Mouse (Mus musculus): ENCODE data around the gene Tex264.

The Tex264 gene

DNA sequence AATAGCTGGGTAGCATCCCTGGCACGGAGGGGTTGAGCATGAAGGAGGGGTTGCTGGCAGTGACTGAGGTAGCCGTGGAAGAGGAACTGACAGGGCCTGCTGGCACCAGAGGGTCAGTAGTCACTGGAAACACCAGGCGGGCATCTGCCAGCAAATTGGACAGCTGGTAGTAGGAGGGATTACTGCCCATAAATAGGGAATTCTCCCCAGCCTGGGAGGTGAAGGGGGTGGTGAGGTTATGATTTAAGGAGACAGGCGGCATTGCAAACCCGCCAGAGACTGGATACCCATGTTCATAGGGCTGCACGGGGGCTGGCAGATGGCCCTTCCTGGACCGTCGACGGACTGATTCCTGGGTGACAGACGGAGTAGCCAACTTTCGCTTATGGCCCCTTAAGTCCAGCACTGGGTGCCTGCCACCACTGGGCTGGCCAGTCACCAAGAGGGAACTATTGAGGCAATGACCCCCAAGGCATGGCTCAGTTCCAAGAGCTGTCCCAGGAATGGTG, 7.3 kb upstream of the Tex264 start:
- H3K9me3 ChIP-seq (ENCODE audit: low read length): no peaks in the 10 kb centered on the region
- TF ChIP-seq POU5F1 (IDR thresholded peaks at IDR 0.05; ENCODE audit: borderline replicate concordance, low read length): no peak
- TF ChIP-seq CTCF (conservative IDR thresholded peaks at IDR 0.05; ENCODE audit: low read length): no peak
- no peak for TF ChIP-seq NANOG (IDR thresholded peaks at IDR 0.05; ENCODE audit: borderline replicate concordance, low read length)
- peaks cover 67% of the 10 kb centered on the region for H3K36me3 ChIP-seq (ENCODE audit: insufficient read depth, low read length)
- 0 out of 2 replicates have a peak overlapping the region, but pooled peaks have one; percentile 1 for H3K4me3 ChIP-seq (replicated peaks; ENCODE audit: low read length)
- no peaks in the 10 kb centered on the region for H3K27me3 ChIP-seq (ENCODE audit: insufficient read depth, low read length)
- H3K4me1 ChIP-seq (replicated peaks; ENCODE audit: low read depth, low read length): peaks cover 32% of the 10 kb centered on the region

DNA sequence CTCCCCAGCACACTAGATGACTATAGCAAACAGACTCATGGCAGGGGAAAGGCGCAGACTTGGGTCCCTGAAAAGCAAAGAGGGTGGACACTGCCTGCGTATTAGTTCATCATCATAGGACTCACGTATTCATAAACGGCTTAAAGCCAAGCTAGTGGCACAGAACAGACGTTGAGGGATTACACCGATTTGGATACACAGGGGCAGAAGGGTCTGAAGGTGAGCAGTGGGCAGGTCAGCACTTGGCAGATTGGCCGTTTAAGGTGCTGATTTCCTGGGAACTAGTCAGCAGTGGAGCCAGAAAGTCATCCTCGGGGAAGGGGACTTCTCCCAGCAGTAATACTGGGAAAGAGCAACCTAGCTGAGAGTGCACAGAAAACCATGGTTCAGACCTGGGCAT, 3.1 kb upstream of the Tex264 start:
- Histone ChIP-seq H3K4me1 (replicated peaks; ENCODE audit: low read depth, low read length) (peaks cover 64% of the 10 kb centered on the region), H3K27me3 (ENCODE audit: insufficient read depth, low read length) (no peaks in the 10 kb centered on the region), H3K9me3 (ENCODE audit: low read length) (no peaks in the 10 kb centered on the region), H3K36me3 (ENCODE audit: insufficient read depth, low read length) (peaks cover 48% of the 10 kb centered on the region), H3K4me3 (replicated peaks; ENCODE audit: low read length) (no peak overlapping the region)
- no peak for TF ChIP-seq NANOG (IDR thresholded peaks at IDR 0.05; ENCODE audit: borderline replicate concordance, low read length)
- no peak for TF ChIP-seq POU5F1 (IDR thresholded peaks at IDR 0.05; ENCODE audit: borderline replicate concordance, low read length)
- no peak for TF ChIP-seq CTCF (conservative IDR thresholded peaks at IDR 0.05; ENCODE audit: low read length)

DNA sequence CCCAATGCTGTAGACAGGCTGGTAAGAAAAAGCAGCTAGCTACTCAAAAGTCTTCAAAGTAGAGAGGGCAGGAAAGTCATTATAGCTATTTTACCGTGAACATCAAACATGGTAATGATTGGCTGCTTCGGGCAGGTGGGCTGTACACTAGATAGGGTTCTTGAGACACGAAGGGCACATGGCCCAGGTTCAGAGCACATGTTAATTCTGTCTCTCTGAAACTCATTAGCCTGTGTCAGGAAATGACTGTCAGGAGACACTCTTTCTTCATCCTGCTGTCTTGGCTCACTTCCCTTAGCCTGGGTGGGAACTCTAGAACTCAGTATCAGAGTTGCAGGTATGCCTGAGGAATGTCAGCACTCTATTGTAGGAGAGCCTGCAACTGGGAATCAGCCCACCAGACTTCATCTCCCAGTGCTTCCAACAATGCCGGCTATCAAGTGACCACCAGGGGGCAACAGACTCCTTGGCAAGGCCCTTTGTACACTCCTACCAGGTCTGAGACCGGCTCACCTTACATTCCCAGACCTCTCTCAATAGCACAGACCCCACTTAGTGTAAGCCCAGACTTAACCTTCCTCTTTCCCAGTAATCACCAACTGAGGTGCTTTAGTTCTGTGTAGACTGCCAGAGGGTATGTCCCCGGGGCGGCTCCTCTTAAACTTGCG, 1.4 kb upstream of the Tex264 start:
- Histone ChIP-seq H3K4me3 (replicated peaks; ENCODE audit: low read length) (peak overlapping the region; percentile 86), H3K4me1 (replicated peaks; ENCODE audit: low read depth, low read length) (peaks cover 49% of the 10 kb centered on the region), H3K36me3 (ENCODE audit: insufficient read depth, low read length) (peaks cover 41% of the 10 kb centered on the region), H3K9me3 (ENCODE audit: low read length) (no peaks in the 10 kb centered on the region), H3K27me3 (ENCODE audit: insufficient read depth, low read length) (no peaks in the 10 kb centered on the region)
- TF ChIP-seq NANOG (IDR thresholded peaks at IDR 0.05; ENCODE audit: borderline replicate concordance, low read length) (peak; percentile 90), POU5F1 (IDR thresholded peaks at IDR 0.05; ENCODE audit: borderline replicate concordance, low read length) (no peak), CTCF (conservative IDR thresholded peaks at IDR 0.05; ENCODE audit: low read length) (peak; percentile 88)

DNA sequence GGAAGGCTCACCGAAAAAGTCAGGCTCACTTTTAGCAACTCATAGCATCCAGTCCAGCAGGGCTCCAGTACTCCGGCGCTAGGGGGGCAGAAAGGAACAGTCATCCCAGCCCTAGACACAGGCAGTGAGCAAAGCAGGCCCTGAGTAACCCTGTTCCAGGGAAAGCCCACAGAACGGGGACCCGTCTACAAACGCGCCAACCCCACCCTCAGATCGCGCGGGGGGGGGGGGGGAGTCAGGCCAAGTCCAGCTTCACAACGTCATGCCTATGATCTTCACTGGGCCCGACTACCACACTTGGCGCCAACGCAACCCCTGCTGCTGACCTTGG, 844 bp downstream of the Tex264 start:
- no peaks in the 10 kb centered on the region for H3K27me3 ChIP-seq (ENCODE audit: insufficient read depth, low read length)
- peak overlapping the region; percentile 86 for H3K4me3 ChIP-seq (replicated peaks; ENCODE audit: low read length)
- peaks cover 57% of the 10 kb centered on the region for H3K4me1 ChIP-seq (replicated peaks; ENCODE audit: low read depth, low read length)
- TF ChIP-seq NANOG (IDR thresholded peaks at IDR 0.05; ENCODE audit: borderline replicate concordance, low read length): no peak
- TF ChIP-seq CTCF (conservative IDR thresholded peaks at IDR 0.05; ENCODE audit: low read length): no peak
- no peak for TF ChIP-seq POU5F1 (IDR thresholded peaks at IDR 0.05; ENCODE audit: borderline replicate concordance, low read length)
- no peaks in the 10 kb centered on the region for H3K9me3 ChIP-seq (ENCODE audit: low read length)
- peaks cover 48% of the 10 kb centered on the region for H3K36me3 ChIP-seq (ENCODE audit: insufficient read depth, low read length)

DNA sequence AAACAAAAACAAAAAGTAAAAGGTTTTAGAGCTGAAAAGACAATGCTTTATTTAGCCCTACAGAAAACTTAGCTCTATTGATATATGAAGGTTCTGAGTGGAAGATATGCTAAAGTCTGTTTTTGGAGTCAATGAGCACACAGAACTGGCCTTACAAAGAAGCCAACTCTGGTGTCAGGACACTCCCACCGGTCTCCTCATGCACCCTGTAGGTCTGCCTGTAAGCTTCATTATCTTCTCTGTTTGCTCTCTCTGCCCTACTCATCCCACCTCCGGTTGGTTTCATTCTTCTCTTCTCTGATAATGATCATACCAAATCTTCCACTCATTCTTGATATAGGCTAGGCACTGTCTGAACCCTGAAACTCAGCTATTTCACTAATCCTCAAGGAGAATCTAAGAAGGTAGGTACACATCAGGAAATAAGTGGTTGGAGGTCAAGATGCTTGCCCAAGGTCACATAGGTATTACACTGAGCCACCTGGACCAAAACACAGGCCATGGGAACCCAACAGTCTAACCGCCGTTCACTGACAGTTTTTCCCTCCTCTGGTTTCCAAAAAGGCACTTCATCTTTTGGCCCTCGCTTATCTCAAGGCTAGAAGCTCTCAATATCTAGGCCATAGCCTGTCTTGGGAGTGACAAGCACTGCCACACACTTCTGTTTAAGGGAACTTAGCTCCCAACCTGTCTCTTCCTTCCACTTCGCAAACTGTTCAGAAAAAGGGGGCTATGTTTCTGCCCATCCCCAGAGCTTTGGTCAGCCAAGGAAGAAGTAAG, 1.4 kb downstream of the Tex264 start:
- H3K4me1 ChIP-seq (replicated peaks; ENCODE audit: low read depth, low read length): peaks cover 59% of the 10 kb centered on the region
- H3K27me3 ChIP-seq (ENCODE audit: insufficient read depth, low read length): no peaks in the 10 kb centered on the region
- TF ChIP-seq POU5F1 (IDR thresholded peaks at IDR 0.05; ENCODE audit: borderline replicate concordance, low read length) (no peak), CTCF (conservative IDR thresholded peaks at IDR 0.05; ENCODE audit: low read length) (no peak), NANOG (IDR thresholded peaks at IDR 0.05; ENCODE audit: borderline replicate concordance, low read length) (no peak)
- no peaks in the 10 kb centered on the region for H3K9me3 ChIP-seq (ENCODE audit: low read length)
- H3K36me3 ChIP-seq (ENCODE audit: insufficient read depth, low read length): peaks cover 49% of the 10 kb centered on the region
- H3K4me3 ChIP-seq (replicated peaks; ENCODE audit: low read length): peak overlapping the region; percentile 86

DNA sequence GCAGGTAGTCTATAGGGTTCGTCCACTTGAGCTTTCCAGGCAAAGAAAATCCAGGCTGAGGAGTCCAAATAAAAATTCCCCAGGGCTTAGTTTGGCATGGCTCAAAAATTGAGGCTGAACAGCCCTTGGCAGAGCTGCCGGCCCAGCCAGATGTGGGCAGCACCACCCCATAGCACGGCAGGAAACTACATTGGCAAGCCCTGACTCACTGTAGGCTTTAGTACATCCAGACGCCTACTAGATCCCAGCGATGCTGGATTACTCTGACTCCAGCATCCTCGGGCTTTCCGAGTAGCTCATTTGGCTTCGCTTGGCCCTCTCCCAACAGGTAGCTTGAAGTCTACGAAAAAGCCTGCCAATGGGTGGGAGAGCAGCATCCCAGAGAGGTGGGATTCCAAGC, 4.7 kb downstream of the Tex264 start:
- Histone ChIP-seq H3K4me1 (replicated peaks; ENCODE audit: low read depth, low read length) (peaks cover 50% of the 10 kb centered on the region), H3K9me3 (ENCODE audit: low read length) (no peaks in the 10 kb centered on the region), H3K4me3 (replicated peaks; ENCODE audit: low read length) (no peak overlapping the region), H3K27me3 (ENCODE audit: insufficient read depth, low read length) (no peaks in the 10 kb centered on the region), H3K36me3 (ENCODE audit: insufficient read depth, low read length) (peaks cover 68% of the 10 kb centered on the region)
- TF ChIP-seq CTCF (conservative IDR thresholded peaks at IDR 0.05; ENCODE audit: low read length) (no peak), POU5F1 (IDR thresholded peaks at IDR 0.05; ENCODE audit: borderline replicate concordance, low read length) (no peak), NANOG (IDR thresholded peaks at IDR 0.05; ENCODE audit: borderline replicate concordance, low read length) (no peak)

DNA sequence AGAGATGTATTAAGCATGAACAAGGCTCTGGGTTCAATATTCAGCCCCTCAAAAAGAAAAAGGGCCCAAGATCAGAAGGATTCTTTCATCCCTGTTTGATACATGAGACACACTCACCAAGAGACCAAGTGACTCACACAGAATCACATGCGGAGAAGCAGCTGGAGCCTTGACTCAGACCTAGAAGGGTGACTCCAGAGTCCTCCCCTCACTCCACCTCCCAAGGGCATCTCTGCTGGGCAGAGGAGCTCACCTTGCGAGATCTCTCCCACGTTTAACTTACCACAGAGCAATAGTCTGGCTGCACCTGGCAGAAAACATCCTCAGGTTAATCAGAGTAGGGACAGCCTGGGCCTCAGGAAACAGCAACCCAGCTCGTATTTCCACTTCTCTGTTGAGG, 7.5 kb downstream of the Tex264 start:
- Histone ChIP-seq H3K36me3 (ENCODE audit: insufficient read depth, low read length) (peaks cover 89% of the 10 kb centered on the region), H3K4me1 (replicated peaks; ENCODE audit: low read depth, low read length) (peaks cover 41% of the 10 kb centered on the region), H3K9me3 (ENCODE audit: low read length) (no peaks in the 10 kb centered on the region), H3K27me3 (ENCODE audit: insufficient read depth, low read length) (no peaks in the 10 kb centered on the region), H3K4me3 (replicated peaks; ENCODE audit: low read length) (no peak overlapping the region)
- TF ChIP-seq CTCF (conservative IDR thresholded peaks at IDR 0.05; ENCODE audit: low read length): no peak
- TF ChIP-seq POU5F1 (IDR thresholded peaks at IDR 0.05; ENCODE audit: borderline replicate concordance, low read length): no peak
- TF ChIP-seq NANOG (IDR thresholded peaks at IDR 0.05; ENCODE audit: borderline replicate concordance, low read length): no peak

DNA sequence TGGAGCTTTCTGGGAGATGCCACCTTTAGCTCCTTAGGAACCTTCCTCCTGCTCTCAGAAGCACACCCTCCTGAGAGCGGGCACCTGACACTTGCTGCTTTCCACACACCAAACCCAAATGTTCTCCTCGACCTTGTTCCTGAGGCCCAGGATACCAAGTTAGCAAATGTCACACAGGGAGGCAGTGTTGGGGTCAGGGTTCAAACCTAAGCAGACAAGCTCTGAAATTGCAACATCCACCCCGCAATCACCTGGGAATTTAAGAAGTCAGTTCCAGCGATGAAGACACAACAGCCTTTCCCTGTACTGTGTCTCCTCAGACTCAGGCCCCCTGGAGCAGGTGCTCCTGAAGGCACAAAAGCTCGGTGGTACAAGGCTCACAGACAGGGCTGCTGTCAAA, 8.0 kb downstream of the Tex264 start:
- no peak overlapping the region for H3K4me3 ChIP-seq (replicated peaks; ENCODE audit: low read length)
- peaks cover 89% of the 10 kb centered on the region for H3K36me3 ChIP-seq (ENCODE audit: insufficient read depth, low read length)
- peaks cover 41% of the 10 kb centered on the region for H3K4me1 ChIP-seq (replicated peaks; ENCODE audit: low read depth, low read length)
- no peaks in the 10 kb centered on the region for H3K9me3 ChIP-seq (ENCODE audit: low read length)
- TF ChIP-seq NANOG (IDR thresholded peaks at IDR 0.05; ENCODE audit: borderline replicate concordance, low read length) (no peak), CTCF (conservative IDR thresholded peaks at IDR 0.05; ENCODE audit: low read length) (no peak), POU5F1 (IDR thresholded peaks at IDR 0.05; ENCODE audit: borderline replicate concordance, low read length) (no peak)
- H3K27me3 ChIP-seq (ENCODE audit: insufficient read depth, low read length): no peaks in the 10 kb centered on the region

All from E14TG2a.4 (cell line).